Mouse (Mus musculus): Measurements from ENCODE around the gene Rabepk. TPM values are rescaled to one million over a fixed set of nuclear protein-coding genes. Genes with fewer than 3 reads are reported as not detected.
A peak's percentile ranks its signal among the peaks of the same experiment; 100 is the strongest.

Rabepk gene
- polyA plus RNA-seq, 1 experiment from 2014 or later = 26.9 TPM

DNA sequence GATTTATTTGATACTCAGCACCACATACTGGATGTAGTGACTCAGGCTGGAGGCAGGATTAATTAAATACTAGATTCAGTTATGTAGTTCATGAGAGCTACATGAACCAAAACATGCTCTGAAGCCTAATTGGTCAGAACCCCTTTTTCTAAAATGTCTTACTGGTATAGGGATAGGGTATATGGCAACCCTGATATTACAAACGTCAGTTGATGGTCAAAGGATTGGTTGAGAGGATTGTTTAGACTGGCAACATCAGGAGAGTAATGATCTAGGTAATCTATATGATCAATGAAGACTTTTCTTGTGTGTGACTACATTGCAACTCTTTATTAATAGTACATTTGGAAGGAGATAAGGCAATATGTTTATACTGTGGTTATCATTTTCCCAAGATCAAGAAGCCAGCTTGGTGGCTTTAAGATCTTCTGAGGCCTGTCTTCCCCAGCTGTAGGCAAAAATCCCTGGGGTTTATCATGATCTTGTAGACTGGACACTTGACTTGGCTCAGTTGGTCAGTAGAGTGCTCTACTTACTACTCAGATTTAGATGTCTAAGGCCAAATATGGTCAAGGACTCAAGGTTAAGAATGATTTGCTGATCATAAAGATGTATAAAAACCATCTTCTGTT is 22.4 kb downstream of the Rabepk start:
- no peak overlapping the region for H3K27ac ChIP-seq (ENCODE audit: low read depth, low read length)
- peaks cover 43% of the 10 kb centered on the region for H3K4me1 ChIP-seq (ENCODE audit: control insufficient read depth, insufficient read depth, low read length)
- DNase-seq (ENCODE audit: low spot score) (no peak), ATAC-seq (no peak)
- no peak overlapping the region for H3K4me3 ChIP-seq (ENCODE audit: low read depth, low read length)
- peak overlapping the region; percentile 12; the same call in 1 of the 2 replicates for H3K4me2 ChIP-seq (ENCODE audit: low read length)
- H3K36me3 ChIP-seq (ENCODE audit: control insufficient read depth, insufficient read depth, low read length) = peaks cover 82% of the 10 kb centered on the region
- WGBS = 69% methylated on average over 1 of the region's 1 CpGs
- H3K27me3 ChIP-seq (replicated peaks; ENCODE audit: control insufficient read depth, insufficient read depth, low read length) = no peaks in the 10 kb centered on the region
- no peak overlapping the region for H3K9ac ChIP-seq (ENCODE audit: low read length)
- no peaks in the 10 kb centered on the region for H3K9me3 ChIP-seq (replicated peaks; ENCODE audit: control insufficient read depth, low read length)

DNA sequence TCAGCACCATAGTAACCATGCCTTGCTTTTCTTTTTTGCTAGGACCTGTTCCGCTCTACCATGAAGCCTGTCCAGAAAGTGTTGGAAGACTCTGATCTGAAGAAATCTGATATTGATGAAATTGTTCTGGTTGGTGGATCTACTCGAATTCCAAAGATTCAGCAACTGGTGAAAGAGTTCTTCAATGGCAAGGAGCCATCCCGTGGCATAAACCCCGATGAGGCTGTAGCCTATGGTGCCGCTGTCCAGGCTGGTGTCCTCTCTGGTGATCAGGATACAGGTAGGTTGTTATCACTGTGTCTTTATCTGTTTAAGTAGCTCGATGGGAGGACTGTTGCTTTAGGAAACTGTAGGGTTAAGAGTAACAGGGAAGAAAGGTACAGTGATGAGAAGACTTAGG is 25.2 kb downstream of the Rabepk start:
- Histone ChIP-seq H3K27ac (ENCODE audit: low read depth, low read length) (no peak overlapping the region), H3K36me3 (ENCODE audit: control insufficient read depth, insufficient read depth, low read length) (peaks cover 63% of the 10 kb centered on the region), H3K4me3 (ENCODE audit: low read depth, low read length) (0 out of 2 replicates have a peak overlapping the region, but pooled peaks have one; percentile 87), H3K4me2 (ENCODE audit: low read length) (peak overlapping the region; percentile 75), H3K9me3 (replicated peaks; ENCODE audit: control insufficient read depth, low read length) (no peaks in the 10 kb centered on the region), H3K9ac (ENCODE audit: low read length) (no peak overlapping the region), H3K4me1 (ENCODE audit: control insufficient read depth, insufficient read depth, low read length) (peaks cover 48% of the 10 kb centered on the region), H3K27me3 (replicated peaks; ENCODE audit: control insufficient read depth, insufficient read depth, low read length) (no peaks in the 10 kb centered on the region)
- 96% methylated on average over 6 of the region's 6 CpGs for WGBS
- DNase-seq (ENCODE audit: low spot score) (no peak), ATAC-seq (no peak)

DNA sequence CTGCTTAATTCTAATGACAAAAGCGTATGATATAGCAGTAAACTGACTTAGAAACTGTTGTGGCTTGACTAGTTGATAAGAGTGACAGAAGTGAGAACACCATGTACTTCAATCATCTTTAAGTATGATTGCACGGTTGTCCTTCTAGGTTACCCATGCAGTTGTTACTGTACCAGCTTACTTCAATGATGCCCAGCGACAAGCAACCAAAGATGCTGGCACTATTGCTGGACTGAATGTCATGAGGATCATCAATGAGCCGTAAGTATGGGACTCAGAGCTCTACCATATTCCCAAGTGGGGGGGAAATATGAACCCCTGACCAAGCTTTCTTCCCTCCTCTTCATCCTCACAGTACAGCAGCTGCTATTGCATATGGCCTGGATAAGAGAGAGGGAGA is 26.0 kb downstream of the Rabepk start:
- Histone ChIP-seq H3K4me2 (ENCODE audit: low read length) (peak overlapping the region; percentile 75), H3K27me3 (replicated peaks; ENCODE audit: control insufficient read depth, insufficient read depth, low read length) (no peaks in the 10 kb centered on the region), H3K9me3 (replicated peaks; ENCODE audit: control insufficient read depth, low read length) (no peaks in the 10 kb centered on the region), H3K9ac (ENCODE audit: low read length) (no peak overlapping the region), H3K36me3 (ENCODE audit: control insufficient read depth, insufficient read depth, low read length) (peaks cover 56% of the 10 kb centered on the region), H3K4me3 (ENCODE audit: low read depth, low read length) (peak overlapping the region; percentile 87), H3K27ac (ENCODE audit: low read depth, low read length) (no peak overlapping the region), H3K4me1 (ENCODE audit: control insufficient read depth, insufficient read depth, low read length) (peaks cover 48% of the 10 kb centered on the region)
- WGBS = 92% methylated on average over 4 of the region's 4 CpGs
- no peak for ATAC-seq
- DNase-seq (ENCODE audit: low spot score) = no peak

DNA sequence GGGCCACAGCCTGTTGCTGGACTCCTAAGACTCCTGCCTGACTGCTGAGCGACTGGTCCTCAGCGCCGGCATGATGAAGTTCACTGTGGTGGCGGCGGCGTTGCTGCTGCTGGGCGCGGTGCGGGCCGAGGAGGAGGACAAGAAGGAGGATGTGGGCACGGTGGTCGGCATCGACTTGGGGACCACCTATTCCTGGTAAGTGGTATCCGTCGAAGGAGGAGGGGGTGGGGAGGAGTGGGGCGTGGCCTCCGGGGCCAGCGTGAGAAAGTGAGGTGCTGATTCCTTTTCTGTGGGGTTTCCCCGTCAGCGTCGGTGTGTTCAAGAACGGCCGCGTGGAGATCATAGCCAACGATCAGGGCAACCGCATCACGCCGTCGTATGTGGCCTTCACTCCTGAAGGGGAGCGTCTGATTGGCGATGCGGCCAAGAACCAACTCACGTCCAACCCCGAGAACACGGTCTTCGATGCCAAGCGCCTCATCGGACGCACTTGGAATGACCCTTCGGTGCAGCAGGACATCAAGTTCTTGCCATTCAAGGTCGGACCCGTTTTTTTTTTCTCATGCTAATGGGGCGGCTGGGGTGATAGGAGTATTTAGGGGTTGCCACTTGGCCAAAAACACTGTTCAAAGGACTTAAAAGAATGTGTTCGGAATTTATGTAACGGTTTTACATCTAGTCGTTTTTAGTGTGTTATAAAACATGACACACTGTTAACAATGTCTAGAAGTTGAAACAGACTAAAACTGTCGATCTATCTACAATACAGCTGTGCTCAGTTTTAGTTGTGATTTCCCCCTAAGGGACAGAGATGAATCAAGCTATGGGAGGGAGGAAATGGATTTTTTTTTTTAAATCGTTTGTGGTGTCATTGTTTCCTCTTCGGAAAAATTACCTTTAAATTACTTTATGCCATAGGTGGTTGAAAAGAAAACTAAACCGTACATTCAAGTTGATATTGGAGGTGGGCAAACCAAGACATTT is 27.2 kb downstream of the Rabepk start:
- Histone ChIP-seq H3K36me3 (ENCODE audit: control insufficient read depth, insufficient read depth, low read length) (peaks cover 45% of the 10 kb centered on the region), H3K27ac (ENCODE audit: low read depth, low read length) (peak overlapping the region; percentile 86), H3K4me1 (ENCODE audit: control insufficient read depth, insufficient read depth, low read length) (peaks cover 47% of the 10 kb centered on the region), H3K4me2 (ENCODE audit: low read length) (peak overlapping the region; percentile 75), H3K4me3 (ENCODE audit: low read depth, low read length) (peak overlapping the region; percentile 87), H3K27me3 (replicated peaks; ENCODE audit: control insufficient read depth, insufficient read depth, low read length) (no peaks in the 10 kb centered on the region), H3K9ac (ENCODE audit: low read length) (peak overlapping the region; percentile 96), H3K9me3 (replicated peaks; ENCODE audit: control insufficient read depth, low read length) (no peaks in the 10 kb centered on the region)
- DNase-seq (ENCODE audit: low spot score) (peak; percentile 60), ATAC-seq (peak; percentile 40)
- 4% methylated on average over 50 of the region's 50 CpGs for WGBS

DNA sequence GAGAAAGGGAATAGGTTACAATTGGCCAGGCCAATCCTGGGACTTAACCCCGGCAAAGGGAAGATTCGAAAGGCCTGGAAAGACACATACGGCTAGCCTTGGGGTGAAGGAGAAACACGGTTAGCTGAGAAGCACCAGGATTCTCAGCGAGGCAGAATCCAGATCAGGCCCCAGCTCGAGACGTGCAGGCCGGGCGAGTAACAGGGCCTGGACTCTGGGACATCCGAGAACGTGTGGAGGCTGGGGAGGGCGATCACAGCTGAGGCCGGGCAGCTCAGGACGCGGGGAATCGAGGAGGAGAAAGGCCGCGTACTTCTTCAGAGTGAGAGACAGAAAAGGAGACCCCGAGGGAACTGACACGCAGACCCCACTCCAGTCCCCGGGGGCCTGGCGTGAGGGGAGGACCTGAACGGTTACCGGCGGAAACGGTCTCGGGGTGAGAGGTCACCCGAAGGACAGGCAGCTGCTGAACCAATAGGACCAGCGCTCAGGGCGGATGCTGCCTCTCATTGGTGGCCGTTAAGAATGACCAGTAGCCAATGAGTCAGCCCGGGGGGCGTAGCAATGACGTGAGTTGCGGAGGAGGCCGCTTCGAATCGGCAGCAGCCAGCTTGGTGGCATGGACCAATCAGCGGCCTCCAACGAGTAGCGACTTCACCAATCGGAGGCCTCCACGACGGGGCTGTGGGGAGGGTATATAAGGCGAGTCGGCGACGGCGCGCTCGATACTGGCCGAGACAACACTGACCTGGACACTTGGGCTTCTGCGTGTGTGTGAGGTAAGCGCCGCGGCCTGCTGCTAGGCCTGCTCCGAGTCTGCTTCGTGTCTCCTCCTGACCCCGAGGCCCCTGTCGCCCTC is 28.1 kb downstream of the Rabepk start, which contains the start of gene Hspa5:
Gene Hspa5 (plus strand): TSS at position 603 of the 859 bp plus-strand sequence.
- peak; percentile 100 for DNase-seq (ENCODE audit: low spot score)
- peak within 1 kb of the TSS; percentile 96 for H3K9ac ChIP-seq (ENCODE audit: low read length)
- no peaks in the 10 kb centered on the region for H3K9me3 ChIP-seq (replicated peaks; ENCODE audit: control insufficient read depth, low read length)
- H3K27ac ChIP-seq (ENCODE audit: low read depth, low read length) = peak within 1 kb of the TSS; percentile 86
- no peaks in the 10 kb centered on the region for H3K27me3 ChIP-seq (replicated peaks; ENCODE audit: control insufficient read depth, insufficient read depth, low read length)
- WGBS = under 1% methylated on average over 60 of the region's 60 CpGs
- peak within 1 kb of the TSS; percentile 75 for H3K4me2 ChIP-seq (ENCODE audit: low read length)
- peak; percentile 99 for ATAC-seq
- H3K36me3 ChIP-seq (ENCODE audit: control insufficient read depth, insufficient read depth, low read length) = peaks cover 36% of the 10 kb centered on the region
- peak within 1 kb of the TSS; percentile 87 for H3K4me3 ChIP-seq (ENCODE audit: low read depth, low read length)
- H3K4me1 ChIP-seq (ENCODE audit: control insufficient read depth, insufficient read depth, low read length) = peaks cover 39% of the 10 kb centered on the region

DNA sequence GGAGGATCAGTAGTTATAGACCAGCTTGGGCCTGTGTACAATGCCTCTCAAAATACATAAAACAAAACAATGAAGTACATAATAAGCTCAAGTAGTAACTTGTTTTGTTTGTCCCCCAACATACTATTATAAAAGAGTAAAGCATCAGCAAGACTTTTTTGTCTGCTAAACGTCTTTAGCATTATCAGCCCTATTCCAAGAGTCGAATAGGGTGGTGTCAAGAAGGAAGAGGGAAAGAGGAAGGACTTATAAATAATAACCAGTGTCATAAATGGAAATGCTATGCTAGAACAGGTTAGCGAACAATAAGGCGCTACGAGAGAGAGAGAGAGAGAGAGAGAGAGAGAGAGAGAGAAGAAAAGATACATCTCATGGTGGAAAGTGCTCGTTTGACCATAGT is 28.8 kb downstream of the Rabepk start:
- H3K4me2 ChIP-seq (ENCODE audit: low read length) = peak overlapping the region; percentile 55
- peaks cover 30% of the 10 kb centered on the region for H3K36me3 ChIP-seq (ENCODE audit: control insufficient read depth, insufficient read depth, low read length)
- no peaks in the 10 kb centered on the region for H3K27me3 ChIP-seq (replicated peaks; ENCODE audit: control insufficient read depth, insufficient read depth, low read length)
- no peak for DNase-seq (ENCODE audit: low spot score)
- 10% methylated on average over 6 of the region's 6 CpGs for WGBS
- H3K27ac ChIP-seq (ENCODE audit: low read depth, low read length) = peak overlapping the region; percentile 82; the same call in 1 of the 2 replicates
- H3K4me1 ChIP-seq (ENCODE audit: control insufficient read depth, insufficient read depth, low read length) = peaks cover 34% of the 10 kb centered on the region
- H3K9ac ChIP-seq (ENCODE audit: low read length) = peak overlapping the region; percentile 78
- no peaks in the 10 kb centered on the region for H3K9me3 ChIP-seq (replicated peaks; ENCODE audit: control insufficient read depth, low read length)
- ATAC-seq = no peak
- peak overlapping the region; percentile 64 for H3K4me3 ChIP-seq (ENCODE audit: low read depth, low read length)

DNA sequence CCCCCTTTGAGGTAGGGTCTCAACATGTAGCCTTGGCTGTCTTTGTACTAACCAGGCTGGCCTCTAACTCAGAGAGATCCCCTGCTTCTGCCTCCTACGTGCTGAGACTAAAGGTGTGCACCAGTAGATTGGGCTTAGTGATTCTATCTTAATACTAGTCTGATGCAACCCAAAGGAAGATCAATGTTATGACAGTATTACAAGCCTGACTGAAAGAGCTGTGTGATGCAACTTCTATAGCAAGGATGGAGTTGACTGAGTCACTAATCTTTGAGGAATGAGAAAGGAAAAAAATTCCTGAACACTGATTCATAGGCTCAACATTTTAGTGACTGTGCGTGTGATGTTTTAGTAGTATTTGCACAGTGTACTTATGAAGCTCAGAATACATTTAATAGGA is 29.7 kb downstream of the Rabepk start:
- ATAC-seq = no peak
- no peak overlapping the region for H3K4me2 ChIP-seq (ENCODE audit: low read length)
- H3K36me3 ChIP-seq (ENCODE audit: control insufficient read depth, insufficient read depth, low read length) = peaks cover 21% of the 10 kb centered on the region
- H3K27me3 ChIP-seq (replicated peaks; ENCODE audit: control insufficient read depth, insufficient read depth, low read length) = no peaks in the 10 kb centered on the region
- no peak overlapping the region for H3K4me3 ChIP-seq (ENCODE audit: low read depth, low read length)
- H3K9ac ChIP-seq (ENCODE audit: low read length) = no peak overlapping the region
- 93% methylated on average over 2 of the region's 2 CpGs for WGBS
- peaks cover 26% of the 10 kb centered on the region for H3K4me1 ChIP-seq (ENCODE audit: control insufficient read depth, insufficient read depth, low read length)
- DNase-seq (ENCODE audit: low spot score) = no peak
- no peaks in the 10 kb centered on the region for H3K9me3 ChIP-seq (replicated peaks; ENCODE audit: control insufficient read depth, low read length)
- H3K27ac ChIP-seq (ENCODE audit: low read depth, low read length) = no peak overlapping the region

DNA sequence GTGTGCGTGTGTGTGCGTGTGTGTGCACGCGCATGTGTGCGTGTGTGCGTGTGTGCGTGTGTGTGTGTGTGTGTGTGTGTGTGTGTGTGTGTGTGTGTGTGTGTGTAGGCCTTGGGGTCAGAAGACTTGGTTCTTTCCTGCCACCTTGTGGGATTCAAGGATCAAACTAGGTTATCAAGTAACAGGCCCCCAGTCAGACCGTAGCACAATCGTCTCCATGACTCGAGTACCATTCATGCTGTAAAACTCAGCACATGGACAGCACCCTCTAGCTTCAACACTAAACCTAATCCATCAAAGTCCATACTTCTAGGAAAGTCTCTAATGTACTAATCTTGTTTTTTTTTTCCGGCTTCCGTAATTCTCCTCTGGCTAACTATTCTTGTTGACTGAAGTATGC is 34.9 kb downstream of the Rabepk start:
- Histone ChIP-seq H3K4me1 (ENCODE audit: control insufficient read depth, insufficient read depth, low read length) (no peaks in the 10 kb centered on the region), H3K9ac (ENCODE audit: low read length) (no peak overlapping the region), H3K9me3 (replicated peaks; ENCODE audit: control insufficient read depth, low read length) (no peaks in the 10 kb centered on the region), H3K27ac (ENCODE audit: low read depth, low read length) (no peak overlapping the region), H3K4me2 (ENCODE audit: low read length) (no peak overlapping the region), H3K36me3 (ENCODE audit: control insufficient read depth, insufficient read depth, low read length) (no peaks in the 10 kb centered on the region), H3K4me3 (ENCODE audit: low read depth, low read length) (no peak overlapping the region), H3K27me3 (replicated peaks; ENCODE audit: control insufficient read depth, insufficient read depth, low read length) (no peaks in the 10 kb centered on the region)
- WGBS = 67% methylated on average over 12 of the region's 12 CpGs
- DNase-seq (ENCODE audit: low spot score) (no peak), ATAC-seq (no peak)
